Mouse (Mus musculus): ENCODE measurements at regions not wholly inside any gene's neighbourhood (a gene's known extent, or its start where the extent isn't known, plus 50 kb on each side); places are given as distances from the start of the nearest gene placed in this dataset.

DNA sequence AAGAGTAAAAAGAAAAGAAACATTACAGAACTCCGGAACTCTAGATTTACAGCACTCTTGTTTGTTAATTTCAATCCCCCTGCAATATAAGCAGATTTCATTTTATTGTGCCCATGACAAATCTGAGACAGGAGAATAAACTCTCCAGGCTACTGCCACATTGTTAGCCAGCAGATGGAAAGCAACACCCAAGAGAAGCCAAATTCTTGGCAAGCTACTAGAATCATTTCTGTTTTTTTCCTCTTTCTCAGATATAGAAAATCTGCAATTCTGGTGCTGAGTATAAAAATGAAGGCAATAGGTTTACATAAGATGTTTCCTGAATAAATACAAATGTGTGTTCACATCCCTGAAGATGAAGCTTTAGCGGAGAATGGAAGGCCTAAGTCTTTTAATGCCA, 60.5 kb upstream of the Ccser1 start:
- in situ Hi-C loops (cut with MboI, MseI): no loop called here

DNA sequence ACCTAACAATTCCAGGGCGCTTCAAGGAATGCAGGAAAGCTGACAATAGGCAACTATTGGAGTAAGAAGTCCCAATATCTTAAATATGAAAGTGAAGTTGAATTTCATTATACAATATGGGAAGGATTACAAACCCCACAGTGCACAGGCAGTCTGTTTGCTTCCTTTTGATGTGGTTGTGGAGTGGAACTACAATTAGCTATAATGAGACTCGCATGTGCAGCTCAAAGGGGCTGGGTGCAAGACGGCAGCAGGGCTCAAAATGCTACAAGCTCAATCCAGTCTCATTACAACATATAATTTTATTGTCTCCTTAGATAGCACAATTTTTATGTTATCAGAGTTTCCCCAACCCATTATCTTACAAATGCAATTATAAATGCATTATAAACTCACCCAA, 54.7 kb upstream of the Ccser1 start:
- in situ Hi-C loops (cut with MboI, MseI): no loop called here

DNA sequence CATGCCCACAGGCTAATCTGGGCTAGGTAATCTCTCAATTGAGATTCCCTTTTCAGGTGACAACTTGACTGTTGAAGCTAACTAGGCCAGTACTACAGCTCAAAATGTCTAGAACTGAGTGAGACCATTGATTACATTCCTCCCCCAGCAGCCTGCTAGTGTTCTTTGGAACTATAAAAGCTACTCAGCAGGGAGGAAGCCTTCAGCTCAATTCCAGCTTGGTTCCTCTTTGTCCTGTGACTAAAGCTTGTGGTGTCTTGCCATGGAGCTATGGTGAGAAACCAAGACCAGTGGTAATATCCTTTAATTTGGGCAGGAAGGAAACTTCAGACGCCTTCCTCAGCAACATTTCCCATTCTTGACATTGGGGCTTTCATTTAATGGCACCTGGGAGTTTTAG, 52.9 kb upstream of the Ccser1 start:
- in situ Hi-C loops (cut with MboI, MseI): no loop called here

DNA sequence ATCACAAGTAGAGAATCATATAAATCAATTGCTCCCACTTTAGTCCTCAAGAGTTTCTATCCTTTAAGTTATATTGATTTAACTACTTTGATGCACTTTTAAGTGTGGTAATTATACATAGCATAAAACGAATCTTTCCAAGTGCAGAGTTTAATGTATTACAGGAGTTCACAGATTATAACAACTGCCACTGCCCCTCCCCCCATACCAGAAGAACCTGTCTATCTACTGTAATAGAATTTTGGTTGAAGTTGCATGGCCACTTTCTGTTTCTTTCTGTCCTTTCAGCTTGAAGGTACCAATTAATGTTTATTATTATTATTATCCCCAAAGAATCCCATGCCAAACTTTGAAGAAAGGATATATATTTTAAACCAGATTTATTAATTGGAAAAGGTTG, 51.9 kb upstream of the Ccser1 start:
- in situ Hi-C loops (cut with MboI, MseI): no loop called here

Data from T-helper 17 cell (primary cell).